Mouse (Mus musculus) thymus, postnatal 14 days (tissue): Measurements from ENCODE around the gene Slc16a14.

ENCODE experiments used
- DNase-seq: peaks from one replicate; pipeline ENCODE4 v3.0.0; 2021

Slc16a14 gene

DNA sequence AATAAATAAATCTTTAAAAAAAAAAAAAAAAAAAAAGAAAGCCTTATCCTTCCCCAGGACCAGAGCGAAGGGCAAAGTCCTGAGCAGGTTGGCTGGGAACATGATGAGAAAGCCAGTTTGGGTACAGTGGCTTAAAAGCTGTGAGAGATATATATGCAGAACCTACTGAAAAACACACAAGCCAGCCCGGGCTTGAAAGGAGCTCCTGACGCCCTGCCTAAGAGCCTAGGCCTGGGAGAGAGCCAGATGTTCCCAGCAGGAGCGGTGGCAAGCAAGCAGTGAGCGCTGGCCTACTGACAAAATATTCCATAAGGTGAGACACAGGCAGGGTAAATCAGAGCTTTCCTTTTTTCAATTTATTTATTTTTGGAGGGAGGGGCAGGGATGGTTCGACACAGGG is 68.7 kb downstream of the Slc16a14 start:
- DNase-seq, result no peak

DNA sequence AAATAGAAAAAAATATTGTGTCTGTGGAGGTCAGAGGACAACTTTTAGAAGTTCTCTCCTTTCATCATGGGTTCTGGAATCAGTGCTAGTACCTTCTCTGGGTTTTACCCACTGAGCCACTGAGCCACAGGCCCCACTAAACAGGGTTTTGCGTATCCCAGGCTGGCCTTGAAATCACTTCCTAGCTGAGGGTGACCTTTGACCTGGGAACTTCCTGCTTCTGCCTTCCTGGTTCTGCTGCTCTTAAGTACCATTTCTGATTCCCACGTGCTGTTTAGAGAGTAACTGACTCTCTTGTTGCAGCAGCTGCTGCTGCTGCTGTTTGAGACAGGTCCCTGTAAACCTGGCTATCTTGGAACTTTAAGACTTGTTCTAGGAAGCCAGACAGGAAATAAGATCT is 70.3 kb downstream of the Slc16a14 start:
- DNase-seq, result no peak

DNA sequence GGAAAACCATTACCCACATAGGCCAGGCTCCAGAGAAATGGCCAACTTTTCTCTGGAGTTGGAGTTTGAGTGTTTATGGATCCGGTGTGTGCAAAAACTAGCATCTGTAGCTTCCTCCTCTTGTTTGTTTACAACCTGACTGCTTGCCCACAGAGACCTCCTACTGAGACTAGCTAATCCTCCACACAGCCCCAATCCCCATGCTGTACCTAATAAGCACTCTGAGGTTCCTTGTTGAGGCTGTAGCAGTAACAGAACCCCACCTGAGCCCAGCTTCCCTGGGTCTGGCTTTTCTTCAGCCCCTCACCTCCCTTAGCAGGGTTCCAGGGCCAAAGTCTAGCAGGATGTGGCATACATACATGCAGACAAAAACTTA is 73.7 kb downstream of the Slc16a14 start:
- DNase-seq, result no peak

DNA sequence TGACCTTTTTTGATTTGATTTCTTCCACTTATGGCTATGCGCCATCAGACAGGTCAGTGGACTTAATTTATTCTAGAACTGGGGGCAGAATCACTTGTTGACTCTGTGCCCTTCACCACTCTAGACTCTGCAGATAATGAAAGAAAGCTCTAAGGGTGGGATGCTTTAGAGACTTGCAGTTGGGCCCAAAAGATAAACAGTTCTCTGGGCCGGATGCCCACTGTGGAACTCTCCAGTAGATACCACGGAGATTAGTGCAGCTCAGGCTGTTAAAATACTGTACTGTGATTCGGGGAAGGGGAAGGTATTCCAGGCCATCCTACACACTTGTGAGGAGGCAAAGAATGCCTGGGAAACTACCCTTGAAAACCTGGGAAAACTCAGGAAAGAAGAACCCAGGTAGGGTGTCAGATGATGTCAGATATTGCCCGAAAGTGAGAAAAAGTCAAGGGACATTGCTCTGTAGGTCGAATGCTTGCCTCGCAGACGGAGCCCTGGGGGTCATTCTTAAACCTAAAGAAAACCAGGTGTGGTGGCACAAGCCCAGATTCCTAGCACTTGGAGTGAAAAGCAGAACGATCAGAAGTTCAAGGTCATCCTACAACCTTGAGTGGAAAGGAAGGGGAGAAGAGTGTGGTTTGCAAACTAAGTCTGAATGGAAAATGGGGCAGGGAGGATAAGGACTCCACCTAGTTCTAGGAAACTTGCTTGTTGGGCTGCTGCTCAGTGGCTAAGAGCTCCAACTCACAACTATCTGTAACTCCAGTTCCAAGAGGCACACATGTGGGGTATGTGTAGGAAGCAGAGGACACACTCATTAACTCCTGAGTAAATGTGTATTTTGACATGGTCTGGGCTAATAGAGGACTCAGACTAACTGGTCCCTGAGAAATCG is 74.3 kb downstream of the Slc16a14 start:
- no peak for DNase-seq

DNA sequence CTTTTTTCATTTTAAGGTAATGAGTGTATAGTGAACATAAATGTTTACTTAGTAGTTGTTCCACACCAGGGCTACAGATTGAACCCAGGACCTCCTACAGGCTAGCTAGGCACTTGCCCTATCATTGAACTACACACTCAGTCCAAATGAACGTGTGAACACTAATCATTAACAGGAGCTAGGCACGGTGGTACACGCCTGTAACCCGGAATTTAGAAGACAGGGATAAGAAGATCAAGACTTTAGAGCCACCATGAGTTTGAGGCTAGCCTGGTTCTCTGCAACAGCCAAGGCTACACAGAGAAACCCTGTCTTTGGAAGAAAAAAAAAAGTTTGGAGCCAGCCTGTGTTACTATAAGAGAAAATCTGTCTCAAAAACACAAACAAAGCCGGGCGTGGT is 75.3 kb downstream of the Slc16a14 start:
- no peak for DNase-seq
